In genomic region chr9:69084086-69084719, GRCm38 (mm10) we compare ENCODE assay signal across 15 mouse cellular contexts.
A peak's percentile ranks its signal among the peaks of the same experiment; 100 is the strongest.
DNase-seq lines count a peak whose midpoint lies in the region; ATAC-seq and TF ChIP-seq lines count a peak whose summit lies in the region.
"Had no signal": no experiment of that assay in that cellular context is flagged by ENCODE, and none has a peak within 500 bp of the region (broad histone marks: within the 10 kb centered on the region; RNA-seq: fewer than 3 reads in every experiment).

No protein-coding gene starts in this region.

- H3K27me3 ChIP-seq in hindbrain, embryonic 12.5 days = peaks cover 12% of the 10 kb centered on the region
- H3K27me3 ChIP-seq in hindbrain, postnatal 0 days (ENCODE audit: insufficient read depth, low read length) = no peaks in the 10 kb centered on the region
- H3K27me3 ChIP-seq in midbrain, embryonic 12.5 days = no peaks in the 10 kb centered on the region
- H3K27me3 ChIP-seq in midbrain, embryonic 10.5 days (ENCODE audit: low read depth, poor library complexity, severe bottlenecking) = 0 out of 2 replicates have a peak, but pooled peaks cover 9% of the 10 kb centered on the region
- no peaks in the 10 kb centered on the region; the same call in 1 of the 2 replicates for H3K27me3 ChIP-seq in hindbrain, embryonic 16.5 days (replicated peaks; ENCODE audit: control insufficient read depth, insufficient read depth, low read length)
- peaks cover 23% of the 10 kb centered on the region for H3K27me3 ChIP-seq in neural tube, embryonic 15.5 days (replicated peaks)
- H3K27me3 ChIP-seq: heart, embryonic 13.5 days had no signal

- ATAC-seq in hindbrain, embryonic 12.5 days (ENCODE audit: low FRiP score) = peak; percentile 71
- ATAC-seq in hindbrain, postnatal 0 days = no peak
- peak; percentile 23; the same call in 1 of the 2 replicates for ATAC-seq in midbrain, embryonic 12.5 days (ENCODE audit: low FRiP score, low read depth)
- ATAC-seq in hindbrain, embryonic 16.5 days = peak; percentile 67
- peak; percentile 87 for ATAC-seq in neural tube, embryonic 15.5 days (ENCODE audit: low FRiP score)
- ATAC-seq: liver, postnatal 0 days had no signal

- no peaks in the 10 kb centered on the region for H3K36me3 ChIP-seq in hindbrain, embryonic 12.5 days
- no peaks in the 10 kb centered on the region for H3K36me3 ChIP-seq in hindbrain, postnatal 0 days (ENCODE audit: insufficient read depth, low read length)
- no peaks in the 10 kb centered on the region for H3K36me3 ChIP-seq in midbrain, embryonic 12.5 days
- H3K36me3 ChIP-seq in midbrain, embryonic 10.5 days = no peaks in the 10 kb centered on the region
- H3K36me3 ChIP-seq in hindbrain, embryonic 16.5 days (ENCODE audit: control insufficient read depth, insufficient read depth, low read length) = no peaks in the 10 kb centered on the region
- H3K36me3 ChIP-seq in neural tube, embryonic 15.5 days = no peaks in the 10 kb centered on the region
- H3K36me3 ChIP-seq: G1E; heart, embryonic 13.5 days; limb, embryonic 13.5 days had no signal

- 37% methylated on average over 3 of the region's 3 CpGs for WGBS in hindbrain, embryonic 12.5 days
- 26% methylated on average over 3 of the region's 3 CpGs for WGBS in hindbrain, postnatal 0 days
- 59% methylated on average over 3 of the region's 3 CpGs for WGBS in midbrain, embryonic 12.5 days
- 80% methylated on average over 3 of the region's 3 CpGs for WGBS in midbrain, embryonic 10.5 days
- 23% methylated on average over 3 of the region's 3 CpGs for WGBS in hindbrain, embryonic 16.5 days
- WGBS in neural tube, embryonic 15.5 days = 12% methylated on average over 3 of the region's 3 CpGs

- H3K4me1 ChIP-seq in hindbrain, embryonic 12.5 days = peaks cover 16% of the 10 kb centered on the region
- peaks cover 13% of the 10 kb centered on the region for H3K4me1 ChIP-seq in hindbrain, postnatal 0 days (ENCODE audit: insufficient read depth, low read length)
- peaks cover 16% of the 10 kb centered on the region for H3K4me1 ChIP-seq in midbrain, embryonic 12.5 days
- H3K4me1 ChIP-seq in midbrain, embryonic 10.5 days = peaks cover 10% of the 10 kb centered on the region
- H3K4me1 ChIP-seq in hindbrain, embryonic 16.5 days (ENCODE audit: control insufficient read depth, insufficient read depth, low read depth, low read length) = peaks cover 17% of the 10 kb centered on the region
- H3K4me1 ChIP-seq in neural tube, embryonic 15.5 days = peaks cover 18% of the 10 kb centered on the region

- peak overlapping the region; percentile 24; the same call in 1 of the 2 replicates for H3K27ac ChIP-seq in hindbrain, embryonic 12.5 days
- no peak overlapping the region for H3K27ac ChIP-seq in hindbrain, postnatal 0 days
- peak overlapping the region; percentile 43 for H3K27ac ChIP-seq in midbrain, embryonic 12.5 days (replicated peaks)
- H3K27ac ChIP-seq in midbrain, embryonic 10.5 days (replicated peaks) = no peak overlapping the region
- peak overlapping the region; percentile 3; the same call in 1 of the 2 replicates for H3K27ac ChIP-seq in hindbrain, embryonic 16.5 days (ENCODE audit: low read depth, low read length)
- H3K27ac ChIP-seq in neural tube, embryonic 15.5 days (replicated peaks) = peak overlapping the region; percentile 56
- H3K27ac ChIP-seq: heart, embryonic 13.5 days; left cerebral cortex, adult 2 months; limb, embryonic 13.5 days had no signal

- H3K4me2 ChIP-seq in hindbrain, embryonic 12.5 days (replicated peaks) = no peak overlapping the region
- H3K4me2 ChIP-seq in hindbrain, postnatal 0 days (ENCODE audit: low read depth, low read length) = no peak overlapping the region
- H3K4me2 ChIP-seq in midbrain, embryonic 12.5 days (replicated peaks) = no peak overlapping the region
- H3K4me2 ChIP-seq in hindbrain, embryonic 16.5 days (ENCODE audit: low read length) = no peak overlapping the region
- H3K4me2 ChIP-seq in neural tube, embryonic 15.5 days = 0 out of 2 replicates have a peak overlapping the region, but pooled peaks have one; percentile 11
- H3K4me2 ChIP-seq: heart, embryonic 13.5 days; limb, embryonic 13.5 days had no signal

- no peak overlapping the region for H3K9ac ChIP-seq in hindbrain, embryonic 12.5 days
- no peak overlapping the region for H3K9ac ChIP-seq in hindbrain, postnatal 0 days (replicated peaks; ENCODE audit: low read length)
- no peak overlapping the region for H3K9ac ChIP-seq in midbrain, embryonic 12.5 days (replicated peaks)
- H3K9ac ChIP-seq in hindbrain, embryonic 16.5 days (ENCODE audit: low read depth, low read length) = no peak overlapping the region
- H3K9ac ChIP-seq in neural tube, embryonic 15.5 days (replicated peaks) = no peak overlapping the region
- H3K9ac ChIP-seq: limb, embryonic 13.5 days; liver, postnatal 0 days had no signal

- H3K4me3 ChIP-seq in hindbrain, embryonic 12.5 days = no peak overlapping the region
- no peak overlapping the region for H3K4me3 ChIP-seq in hindbrain, postnatal 0 days (ENCODE audit: low read length)
- H3K4me3 ChIP-seq in midbrain, embryonic 12.5 days = no peak overlapping the region
- H3K4me3 ChIP-seq in midbrain, embryonic 10.5 days = no peak overlapping the region
- H3K4me3 ChIP-seq in hindbrain, embryonic 16.5 days (ENCODE audit: low read length) = no peak overlapping the region
- H3K4me3 ChIP-seq in neural tube, embryonic 15.5 days (replicated peaks) = no peak overlapping the region
- H3K4me3 ChIP-seq: erythroblast, embryonic 14.5 days; heart, embryonic 13.5 days; left cerebral cortex, adult 2 months; limb, embryonic 13.5 days had no signal

- no peak for DNase-seq in hindbrain, postnatal 0 days (ENCODE audit: low spot score)
- DNase-seq in midbrain, embryonic 10.5 days (ENCODE audit: low spot score) = no peak
- DNase-seq in right cerebral cortex, postnatal 25 days = no peak
- DNase-seq: gastrocnemius, postnatal 36 days; liver, postnatal 0 days; thymus, adult 18-20 months had no signal

- no peak for TF ChIP-seq CTCF in hindbrain, postnatal 0 days (IDR thresholded peaks at IDR 0.05; ENCODE audit: low read depth)

- no peaks in the 10 kb centered on the region for H3K9me3 ChIP-seq in hindbrain, embryonic 12.5 days (replicated peaks)
- H3K9me3 ChIP-seq in hindbrain, postnatal 0 days (ENCODE audit: low read length) = no peaks in the 10 kb centered on the region
- H3K9me3 ChIP-seq in midbrain, embryonic 12.5 days = no peaks in the 10 kb centered on the region
- H3K9me3 ChIP-seq in midbrain, embryonic 10.5 days (replicated peaks) = no peaks in the 10 kb centered on the region
- H3K9me3 ChIP-seq in hindbrain, embryonic 16.5 days (ENCODE audit: control insufficient read depth, low read length) = no peaks in the 10 kb centered on the region
- H3K9me3 ChIP-seq in neural tube, embryonic 15.5 days (replicated peaks) = no peaks in the 10 kb centered on the region
- H3K9me3 ChIP-seq: heart, embryonic 13.5 days; limb, embryonic 13.5 days had no signal

Comparison
In these comparisons a context has a peak if more than half of its experiments do, and no peak if none do; other contexts are left out.
1. H3K27ac ChIP-seq: peak in hindbrain, embryonic 12.5 days (single experiment), midbrain, embryonic 12.5 days (single experiment), hindbrain, embryonic 16.5 days (single experiment) and neural tube, embryonic 15.5 days (single experiment); none in hindbrain, postnatal 0 days (single experiment) and midbrain, embryonic 10.5 days (single experiment).